Mouse (Mus musculus) limb, embryonic 11.5 days (tissue): Measurements from ENCODE around the gene Gins3. TPM values are rescaled to one million over a fixed set of nuclear protein-coding genes. Genes with fewer than 3 reads are reported as not detected.

ENCODE experiments used
- ATAC-seq: fragments of 200-750 bp; cut with Nextera tagmentation; 2 replicates; pipeline ENCODE4 v1.8.0; 2017; ENCODE audit warnings: low read depth; ENCODE audit not compliant: insufficient number of reproducible peaks, low FRiP score, low TSS enrichment
- DNase-seq: peaks from one replicate; pipeline ENCODE4 v3.0.0-alpha.2; 2015; ENCODE audit warnings: low spot score
- H3K27ac ChIP-seq: fragments of 300-500 bp; sonication (generic); replicated peaks from 2 replicates; pipeline ENCODE4 v1.5.1; 2014; ENCODE audit warnings: low read depth, mild to moderate bottlenecking, low read length
- H3K27me3 ChIP-seq: fragments of 300-500 bp; sonication (generic); 2 replicates; pipeline ENCODE4 v1.6.1; 2014; ENCODE audit warnings: mild to moderate bottlenecking, low read length, mixed read lengths; ENCODE audit not compliant: control insufficient read depth, insufficient read depth
- H3K36me3 ChIP-seq: fragments of 300-500 bp; sonication (generic); 2 replicates; pipeline ENCODE4 v1.6.1; 2014; ENCODE audit warnings: mild to moderate bottlenecking, low read length, moderate library complexity, mixed read lengths; ENCODE audit not compliant: control insufficient read depth, insufficient read depth
- H3K4me1 ChIP-seq: fragments of 300-500 bp; sonication (generic); 2 replicates; pipeline ENCODE4 v1.6.1; 2014; ENCODE audit warnings: low read length, mixed read lengths; ENCODE audit not compliant: control insufficient read depth, insufficient read depth
- H3K4me2 ChIP-seq: fragments of 300-500 bp; sonication (generic); 2 replicates; pipeline ENCODE4 v1.6.1; 2014; ENCODE audit warnings: low read depth, mild to moderate bottlenecking, moderate library complexity; ENCODE audit not compliant: severe bottlenecking
- H3K4me3 ChIP-seq: fragments of 300-500 bp; sonication (generic); 2 replicates; pipeline ENCODE4 v1.5.1; 2014; ENCODE audit warnings: low read depth, low read length
- H3K9ac ChIP-seq: fragments of 300-500 bp; sonication (generic); 2 replicates; pipeline ENCODE4 v1.6.1; 2014; ENCODE audit warnings: mild to moderate bottlenecking, low read length
- H3K9me3 ChIP-seq: fragments of 300-500 bp; sonication (generic); 2 replicates; pipeline ENCODE4 v1.6.1; 2016; ENCODE audit warnings: low read length; ENCODE audit not compliant: control insufficient read depth
- WGBS: fragments of 180-500 bp; shearing (Covaris S2); extraction: QIAGEN DNeasy Blood & Tissue Kit; methylation state at CpG from one replicate; pipeline ENCODE4 v1.1.7; 2014; 5-methylcytosine and 5-hydroxymethylcytosine counted together
- polyA plus RNA-seq: library from polyadenylated mRNA; unstranded; fragments of >200 nt; fragmentation: Nextera tagmentation; extraction: Ambion mirVana; gene quantifications from 2 replicates; pipeline ENCODE4 v1.2.1, GENCODE M21; 2014

Gene Gins3
- 33.4 and 33.6 TPM in 2 replicates for polyA plus RNA-seq

DNA sequence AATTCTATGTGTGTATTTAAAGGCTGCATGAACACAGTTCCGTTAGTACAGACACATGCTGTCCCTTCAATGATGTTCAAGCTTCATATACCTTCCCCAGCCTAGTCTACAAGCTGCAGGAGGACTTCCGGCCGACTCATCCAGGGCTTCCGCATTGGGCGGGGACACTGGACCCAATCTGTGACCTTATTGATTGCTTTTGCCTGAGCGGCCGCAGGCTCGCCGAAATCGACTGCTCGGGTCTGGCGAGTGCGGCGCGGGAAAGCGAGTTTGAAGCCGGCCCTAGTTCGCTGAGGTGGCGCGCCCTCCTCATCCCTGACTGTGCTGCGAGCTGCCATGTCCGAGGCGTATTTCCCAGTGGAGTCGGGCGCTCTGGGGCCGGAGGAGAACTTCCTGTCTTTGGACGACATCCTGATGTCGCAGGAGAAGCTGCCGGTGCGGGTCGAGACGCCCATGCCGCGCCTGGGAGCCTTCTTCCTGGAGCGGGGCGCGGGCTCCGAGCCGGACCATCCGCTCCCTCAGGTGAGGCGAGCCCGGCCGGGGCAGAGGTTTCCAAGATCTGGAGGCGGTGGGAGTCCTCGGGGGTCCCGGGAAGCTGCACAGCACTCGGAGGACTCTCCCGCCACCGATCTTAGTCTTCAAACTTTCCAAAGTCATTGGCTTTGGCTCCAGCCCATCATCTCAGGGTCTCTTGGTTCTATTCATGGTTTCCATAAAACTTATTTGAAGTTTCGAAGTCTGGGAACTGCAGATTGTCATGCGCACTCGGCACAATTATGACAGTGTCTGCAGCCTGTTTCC lies at the start of gene Gins3:
TSS of gene Gins3 (plus strand) at position 192 of the 801 bp plus-strand sequence.
- Histone ChIP-seq H3K9me3 (no peaks in the 10 kb centered on the region), H3K36me3 (no peaks in the 10 kb centered on the region)
- ATAC-seq = peak; percentile 92

DNA sequence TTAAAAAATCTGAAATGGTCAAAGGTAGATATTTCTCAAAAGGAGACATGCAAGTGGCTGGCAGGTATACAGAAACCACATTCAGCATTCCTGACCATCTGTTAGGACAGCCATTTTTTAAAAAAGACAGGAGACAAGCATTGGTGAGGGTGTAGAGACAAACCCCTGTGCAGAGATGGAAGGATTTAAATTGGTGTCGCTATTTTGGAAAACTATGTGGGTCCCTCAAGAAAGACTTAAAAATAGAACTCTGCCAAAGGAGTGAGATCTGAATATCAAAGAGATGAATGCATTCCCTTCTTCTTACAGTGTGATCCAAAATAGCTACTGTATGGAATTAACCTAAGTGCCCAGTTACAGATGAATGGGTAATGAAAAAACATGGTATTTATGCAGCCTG lies 45.9 kb upstream of the Gins3 start:
- Histone ChIP-seq H3K9me3 (no peaks in the 10 kb centered on the region), H3K27me3 (no peaks in the 10 kb centered on the region), H3K4me2 (no peak overlapping the region), H3K4me3 (no peak overlapping the region), H3K4me1 (no peaks in the 10 kb centered on the region), H3K36me3 (no peaks in the 10 kb centered on the region), H3K9ac (no peak overlapping the region), H3K27ac (no peak overlapping the region)
- 90% methylated on average over 1 of the region's 1 CpGs for WGBS
- DNase-seq (no peak), ATAC-seq (no peak)

More for the DNA sequence above, at the start of gene Gins3:
- DNase-seq = peak; percentile 97
- H3K27ac ChIP-seq = no peak within 1 kb of the TSS
- peak within 1 kb of the TSS; percentile 66 for H3K9ac ChIP-seq
- WGBS = 1% methylated on average over 50 of the region's 52 CpGs
- H3K27me3 ChIP-seq = no peaks in the 10 kb centered on the region
- H3K4me2 ChIP-seq = peak within 1 kb of the TSS; percentile 54
- H3K4me3 ChIP-seq = peak within 1 kb of the TSS; percentile 70
- no peaks in the 10 kb centered on the region; the same call in 1 of the 2 replicates for H3K4me1 ChIP-seq

DNA sequence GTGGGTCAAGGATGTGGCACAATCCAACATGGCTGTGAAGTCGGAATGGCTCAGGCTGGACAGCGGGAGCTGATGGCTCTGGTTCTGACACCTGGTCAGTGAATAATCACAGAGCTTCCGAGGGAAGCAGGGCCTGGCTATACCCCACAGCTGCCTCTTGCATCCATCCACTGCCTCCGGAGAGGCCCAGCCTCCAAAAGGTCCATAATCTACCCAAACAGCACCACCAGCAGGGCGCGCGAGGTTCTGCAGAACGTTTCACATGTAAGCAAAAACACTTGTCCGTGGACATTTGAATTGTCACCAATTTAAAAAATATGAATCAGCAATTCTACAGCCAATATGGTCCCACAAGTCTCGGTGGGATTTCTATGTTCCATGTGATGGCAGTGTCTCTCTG lies 44.0 kb upstream of the Gins3 start:
- DNase-seq (no peak), ATAC-seq (no peak)
- Histone ChIP-seq H3K9ac (no peak overlapping the region), H3K9me3 (no peaks in the 10 kb centered on the region), H3K4me3 (no peak overlapping the region), H3K4me2 (no peak overlapping the region), H3K4me1 (no peaks in the 10 kb centered on the region), H3K27me3 (no peaks in the 10 kb centered on the region), H3K36me3 (no peaks in the 10 kb centered on the region), H3K27ac (no peak overlapping the region)
- WGBS = 61% methylated on average over 10 of the region's 10 CpGs

DNA sequence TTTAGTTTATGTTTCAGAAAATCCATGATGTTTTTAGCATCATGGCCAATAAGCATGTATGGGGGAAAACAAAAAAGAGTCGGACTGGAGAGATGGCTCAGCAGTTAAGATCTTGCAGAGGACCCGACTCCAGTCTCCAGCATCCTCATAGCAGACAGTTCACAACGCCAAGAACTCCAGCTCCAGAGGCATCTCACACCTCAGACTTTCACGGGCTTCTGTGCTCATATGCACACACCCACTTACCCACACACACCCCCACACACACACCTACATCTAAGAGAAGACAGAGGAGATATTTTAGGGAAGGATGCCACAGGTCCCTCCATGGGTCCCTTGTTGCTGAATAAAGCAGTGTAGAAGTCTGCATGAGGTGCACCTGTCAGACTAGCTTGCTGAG lies 42.7 kb upstream of the Gins3 start:
- Histone ChIP-seq H3K4me2 (no peak overlapping the region), H3K9ac (no peak overlapping the region), H3K4me3 (no peak overlapping the region), H3K9me3 (no peaks in the 10 kb centered on the region), H3K4me1 (no peaks in the 10 kb centered on the region), H3K27ac (no peak overlapping the region), H3K36me3 (no peaks in the 10 kb centered on the region), H3K27me3 (no peaks in the 10 kb centered on the region)
- ATAC-seq (no peak), DNase-seq (no peak)
- WGBS = 83% methylated on average over 4 of the region's 4 CpGs

DNA sequence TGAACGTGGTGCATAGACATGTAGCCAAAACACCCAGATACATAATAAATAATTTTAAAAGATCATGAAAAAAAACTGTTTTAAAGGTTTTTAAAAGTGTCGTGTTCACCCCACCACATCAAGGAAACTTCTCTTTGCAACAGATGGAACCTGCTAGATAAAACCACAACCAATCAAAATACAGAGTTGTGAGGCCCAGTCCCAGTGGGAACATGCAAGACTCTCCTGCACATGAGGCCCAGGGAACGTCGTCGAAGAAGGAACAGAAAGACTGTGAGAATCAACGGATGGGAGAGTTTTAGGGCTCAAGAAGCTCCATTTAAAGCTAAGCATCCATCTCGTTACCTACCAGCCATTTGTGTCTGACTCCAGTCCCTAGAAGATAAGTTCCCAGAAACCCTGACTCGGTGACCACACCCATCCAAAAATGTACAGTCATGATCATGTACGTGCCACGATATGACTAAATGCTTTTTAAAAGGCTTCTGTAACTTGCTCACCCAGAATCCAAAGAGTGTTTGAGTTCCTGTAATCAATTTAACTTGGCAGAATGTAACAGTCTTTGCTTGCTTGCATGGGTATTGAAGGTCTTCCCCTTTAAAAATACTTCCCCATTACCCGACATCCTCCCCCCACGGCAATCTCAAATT lies 41.0 kb upstream of the Gins3 start:
- no peak overlapping the region for H3K9ac ChIP-seq
- H3K27ac ChIP-seq = no peak overlapping the region
- H3K27me3 ChIP-seq = no peaks in the 10 kb centered on the region
- WGBS = 85% methylated on average over 12 of the region's 12 CpGs
- H3K4me2 ChIP-seq = no peak overlapping the region
- H3K36me3 ChIP-seq = no peaks in the 10 kb centered on the region
- no peaks in the 10 kb centered on the region for H3K9me3 ChIP-seq
- no peaks in the 10 kb centered on the region for H3K4me1 ChIP-seq
- no peak for DNase-seq
- no peak for ATAC-seq
- H3K4me3 ChIP-seq = no peak overlapping the region

DNA sequence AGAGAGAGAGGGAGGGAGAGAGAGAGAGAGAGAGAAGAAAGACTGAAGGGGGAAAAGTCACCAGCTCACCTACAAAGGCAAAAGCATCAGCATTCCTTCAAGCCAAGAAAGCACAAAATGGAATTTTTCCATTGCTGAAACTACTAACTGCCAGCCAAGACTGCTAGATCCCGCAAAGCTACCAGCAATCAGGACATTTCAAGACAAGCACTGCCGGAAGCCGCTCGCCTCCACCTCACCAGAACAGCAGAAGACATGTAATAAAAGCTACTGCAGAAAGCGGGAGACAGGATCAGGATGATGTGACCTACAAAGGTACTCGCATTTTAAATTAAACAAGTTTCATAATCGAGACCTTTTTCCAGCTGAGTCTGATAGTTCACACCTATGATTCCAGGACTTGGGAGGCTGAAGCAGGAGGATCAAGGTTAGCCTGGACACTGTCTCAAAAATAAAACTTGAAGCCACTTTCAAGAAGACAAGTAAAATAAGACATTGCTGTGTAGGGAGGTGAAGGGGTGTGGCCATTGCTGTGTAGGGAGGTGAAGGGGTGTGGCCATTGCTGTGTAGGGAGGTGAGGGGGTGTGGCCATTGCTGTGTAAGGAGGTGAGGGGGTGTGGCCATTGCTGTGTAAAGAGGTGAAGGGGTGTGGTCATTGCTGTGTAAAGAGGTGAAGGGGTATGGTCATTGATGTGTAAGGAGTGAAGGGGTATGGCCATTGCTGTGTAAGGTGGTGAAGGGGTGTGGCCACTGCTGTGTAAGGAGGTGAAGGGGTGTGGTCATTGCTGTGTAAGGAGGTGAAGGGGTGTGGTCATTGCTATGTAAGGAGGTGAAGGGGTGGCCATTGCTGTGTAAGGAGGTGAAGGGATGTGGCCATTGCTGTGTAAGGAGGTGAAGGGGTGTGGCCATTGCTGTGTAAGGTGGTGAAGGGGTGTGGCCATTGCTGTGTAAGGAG lies 39.5 kb upstream of the Gins3 start:
- H3K36me3 ChIP-seq = no peaks in the 10 kb centered on the region
- no peak for ATAC-seq
- 93% methylated on average over 7 of the region's 7 CpGs for WGBS
- no peak overlapping the region for H3K4me2 ChIP-seq
- DNase-seq = no peak
- no peaks in the 10 kb centered on the region for H3K27me3 ChIP-seq
- no peaks in the 10 kb centered on the region for H3K9me3 ChIP-seq
- no peak overlapping the region for H3K4me3 ChIP-seq
- H3K27ac ChIP-seq = no peak overlapping the region
- no peaks in the 10 kb centered on the region for H3K4me1 ChIP-seq
- no peak overlapping the region for H3K9ac ChIP-seq

DNA sequence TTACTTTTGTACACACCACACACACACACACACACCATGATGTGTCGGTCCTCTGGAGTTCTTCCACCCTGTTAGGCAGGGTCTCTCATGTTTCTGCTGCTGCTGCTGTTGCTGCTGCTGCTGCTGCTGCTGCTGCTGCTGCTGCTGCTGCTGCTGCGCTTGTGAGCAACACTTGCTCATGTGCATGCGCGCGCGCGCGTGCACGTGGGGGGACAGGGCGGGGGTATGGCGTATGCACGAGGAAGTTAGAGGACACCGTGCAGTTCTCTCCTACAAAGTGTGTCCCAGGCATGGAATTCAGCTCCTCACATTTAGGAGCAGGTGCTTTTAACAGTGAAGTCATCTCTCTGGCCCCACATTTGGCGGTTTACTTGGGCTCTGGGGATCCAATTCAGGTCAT lies 38.1 kb upstream of the Gins3 start:
- WGBS = 89% methylated on average over 14 of the region's 14 CpGs
- Histone ChIP-seq H3K4me1 (no peaks in the 10 kb centered on the region), H3K9ac (no peak overlapping the region), H3K27ac (no peak overlapping the region), H3K4me2 (no peak overlapping the region), H3K4me3 (no peak overlapping the region), H3K9me3 (no peaks in the 10 kb centered on the region), H3K27me3 (no peaks in the 10 kb centered on the region), H3K36me3 (no peaks in the 10 kb centered on the region)
- ATAC-seq = no peak
- DNase-seq = no peak

DNA sequence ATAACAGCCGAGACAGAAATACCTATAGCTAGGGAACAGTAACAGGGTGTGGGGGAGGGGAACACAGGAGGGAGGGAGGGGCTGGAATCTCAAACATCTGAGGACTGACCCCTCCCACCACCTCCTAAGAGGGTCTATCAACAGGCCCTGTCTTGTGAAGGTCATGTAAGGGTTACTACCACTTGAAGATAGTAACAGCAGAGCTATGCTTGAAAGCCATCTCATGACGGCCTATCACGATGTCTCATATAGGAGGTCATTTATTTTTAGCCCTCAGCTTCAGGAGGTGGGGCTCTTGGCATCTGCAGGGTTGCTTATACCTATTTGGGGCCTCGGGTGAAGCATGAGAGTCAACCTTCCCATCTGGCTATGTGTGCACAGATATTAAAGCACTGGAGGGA lies 36.4 kb upstream of the Gins3 start:
- H3K27me3 ChIP-seq = no peaks in the 10 kb centered on the region
- no peak for ATAC-seq
- no peaks in the 10 kb centered on the region for H3K4me1 ChIP-seq
- H3K9ac ChIP-seq = no peak overlapping the region
- H3K4me2 ChIP-seq = no peak overlapping the region
- DNase-seq = no peak
- no peak overlapping the region for H3K4me3 ChIP-seq
- WGBS = 62% methylated on average over 4 of the region's 4 CpGs
- H3K36me3 ChIP-seq = no peaks in the 10 kb centered on the region
- H3K27ac ChIP-seq = no peak overlapping the region
- no peaks in the 10 kb centered on the region for H3K9me3 ChIP-seq
